Mouse (Mus musculus) gastrocnemius, postnatal 14 days (tissue): Measurements from ENCODE around the gene Clasrp. TPM values are rescaled to one million over a fixed set of nuclear protein-coding genes. Genes with fewer than 3 reads are reported as not detected.
"Not testable (repeated sequence)": the region's sequence is repeated elsewhere in the genome, so short reads cannot be mapped to it uniquely, and the experiment has no call there.

Experiments used
- DNase-seq: peaks from one replicate; pipeline ENCODE4 v3.0.0; 2021; ENCODE audit warnings: mixed read lengths
- intact Hi-C: fragments of 180-260 bp; cut with DNase I; formaldehyde crosslinking; loops from one replicate; pipeline ENCODE4 v1.15.1; 2025; ENCODE audit warnings: low total_unique reads
- total RNA-seq, 2 experiments: library from RNA; stranded (reverse); gene quantifications; 2 replicates each; pipeline ENCODE4 v1.2.3; 2021

The Clasrp gene
- total RNA-seq, 2 experiments from 2014 or later: 10.6 to 12.0 TPM

- intact Hi-C loops: loop anchor here (5.0 kb wide), 1 partner anchor 33 kb away; no protein-coding TSS in a partner anchor
- DNase-seq: no peak
Observed at GRCm38 (mm10) chr7:19615036-19615577, 10.8 kb upstream of the Clasrp start.

GRCm38 (mm10) chr7:19610969-19611368, 6.7 kb upstream of the Clasrp start:
- DNase-seq: no peak
- intact Hi-C loops: loop anchor here (5.0 kb wide), 1 partner anchor 99 kb away; no protein-coding TSS in a partner anchor

- no peak for DNase-seq
- intact Hi-C loops: loop anchor here (5.0 kb wide), 1 partner anchor 97 kb away; no protein-coding TSS in a partner anchor
Observed at GRCm38 (mm10) chr7:19609641-19610332, 5.5 kb upstream of the Clasrp start.

- intact Hi-C loops: no loop called here
- no peak for DNase-seq
Observed at GRCm38 (mm10) chr7:19607291-19607690, 3.0 kb upstream of the Clasrp start.

GRCm38 (mm10) chr7:19604606-19605214, 424 bp upstream of the Clasrp start:
- DNase-seq, intact Hi-C loops: not testable (repeated sequence)

- DNase-seq: no peak
- intact Hi-C loops: no loop called here
Observed at GRCm38 (mm10) chr7:19603055-19603454, 1.2 kb downstream of the Clasrp start.

- no peak for DNase-seq
- intact Hi-C loops: no loop called here
Observed at GRCm38 (mm10) chr7:19600562-19600961, 3.7 kb downstream of the Clasrp start.

GRCm38 (mm10) chr7:19593061-19593730, 11.1 kb downstream of the Clasrp start:
- DNase-seq: no peak
- intact Hi-C loops: no loop called here

- peak; percentile 72 for DNase-seq
- intact Hi-C loops: no loop called here
Observed at GRCm38 (mm10) chr7:19589917-19590316, 14.4 kb downstream of the Clasrp start.

- intact Hi-C loops: no loop called here
Observed at GRCm38 (mm10) chr7:19589207-19589606, 15.1 kb downstream of the Clasrp start.

GRCm38 (mm10) chr7:19586269-19586668, 18.0 kb downstream of the Clasrp start:
- intact Hi-C loops: no loop called here
- DNase-seq: no peak

More at GRCm38 (mm10) chr7:19589207-19589606, 15.1 kb downstream of the Clasrp start:
- DNase-seq: peak; percentile 46

GRCm38 (mm10) chr7:19580634-19581033, 23.7 kb downstream of the Clasrp start:
- intact Hi-C loops: loop anchor here (5.0 kb wide), 2 partner anchors 37 to 63 kb away; partner anchors contain the start of gene Nkpd1
- DNase-seq: no peak

- DNase-seq: no peak
- intact Hi-C loops: loop anchor here (5.0 kb wide), 2 partner anchors 38 to 62 kb away; partner anchors contain the start of gene Nkpd1
Observed at GRCm38 (mm10) chr7:19579751-19580150, 24.5 kb downstream of the Clasrp start.

- intact Hi-C loops: no loop called here
Observed at GRCm38 (mm10) chr7:19578436-19578835, 25.9 kb downstream of the Clasrp start.

GRCm38 (mm10) chr7:19577877-19578414, 26.3 kb downstream of the Clasrp start:
- intact Hi-C loops: no loop called here
- no peak for DNase-seq

More at GRCm38 (mm10) chr7:19578436-19578835, 25.9 kb downstream of the Clasrp start:
- DNase-seq: no peak

GRCm38 (mm10) chr7:19577141-19577852, 27.0 kb downstream of the Clasrp start, which contains the start of the genes Zfp296 and Gemin7:
Gene Zfp296 (plus strand): TSS chr7:19577287.
Gene Gemin7 (minus strand): TSS chr7:19577595.
- peak; percentile 34 for DNase-seq
- intact Hi-C loops: no loop called here

GRCm38 (mm10) chr7:19575559-19575958, 28.7 kb downstream of the Clasrp start:
- DNase-seq: no peak
- intact Hi-C loops: no loop called here

- intact Hi-C loops: no loop called here
- no peak for DNase-seq
Observed at GRCm38 (mm10) chr7:19573776-19574140, 30.5 kb downstream of the Clasrp start.
